Mouse (Mus musculus): ENCODE data around the gene Card9. TPM values are rescaled to one million over a fixed set of nuclear protein-coding genes. Genes with fewer than 3 reads are reported as not detected.

Gene Card9
- total RNA-seq, 1 experiment from 2014 or later: 106 TPM

DNA sequence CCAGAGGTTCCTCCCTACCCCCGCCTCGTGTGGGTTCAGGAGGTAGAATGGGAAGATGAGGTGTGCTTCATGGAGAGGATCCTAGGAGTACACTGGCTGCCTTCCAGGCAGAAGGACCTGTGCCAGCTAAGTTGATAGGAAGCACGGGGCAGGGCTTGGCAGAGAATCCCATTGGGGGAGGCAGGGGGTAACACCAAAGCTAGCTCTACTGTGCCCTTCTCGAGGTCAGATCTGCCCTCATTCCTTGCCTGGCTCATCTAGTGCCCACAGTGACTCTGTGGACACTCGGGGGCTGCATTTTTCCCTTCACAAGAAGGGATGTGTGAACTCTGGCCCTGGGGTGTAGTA lies 21.5 kb downstream of the Card9 start:
- no peak for ATAC-seq (replicated peaks; ENCODE audit: insufficient number of reproducible peaks, low FRiP score, low TSS enrichment, poor library complexity, severe bottlenecking)

DNA sequence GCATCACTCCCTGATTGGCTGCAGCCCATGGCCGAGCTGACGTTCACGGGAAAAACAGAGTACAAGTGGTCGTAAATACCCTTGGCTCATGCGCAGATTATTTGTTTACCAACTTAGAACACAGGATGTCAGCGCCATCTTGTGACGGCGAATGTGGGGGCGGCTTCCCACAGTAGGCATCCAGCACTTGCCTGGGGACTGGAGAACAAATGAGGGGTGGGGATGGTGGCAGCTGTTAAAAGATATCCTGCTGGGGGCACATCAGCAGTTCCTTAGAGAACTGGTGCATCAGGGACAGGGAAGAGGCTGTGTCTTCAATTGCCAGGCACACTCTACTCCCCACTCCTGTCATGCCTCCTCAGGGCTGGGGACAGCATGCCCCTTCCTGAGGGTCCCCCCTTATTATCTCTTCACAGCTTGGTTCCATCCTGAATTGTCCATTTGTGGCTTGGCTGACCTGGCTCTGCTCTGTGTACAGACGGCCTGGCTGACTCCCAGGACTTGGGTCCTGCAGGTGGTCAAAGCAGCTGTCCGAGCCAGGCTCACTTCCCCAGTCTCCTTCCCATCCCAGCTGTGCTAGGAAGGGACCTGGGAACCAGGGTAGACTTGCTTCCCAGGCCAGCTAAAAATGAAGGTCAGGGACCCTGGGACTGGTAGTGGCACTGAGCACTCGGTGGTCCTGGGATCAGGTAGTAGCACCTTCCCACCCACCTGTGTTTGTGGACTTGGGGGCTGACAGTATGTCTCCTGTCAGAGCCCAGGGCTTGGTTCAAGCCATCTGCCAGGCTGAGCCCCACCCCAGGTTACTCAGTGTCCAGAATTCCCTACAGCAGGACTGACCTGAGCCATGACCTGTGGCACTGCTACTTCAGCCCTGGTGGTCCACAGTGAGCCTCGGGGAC lies 22.2 kb downstream of the Card9 start:
- 0 out of 2 replicates have a peak, but pooled peaks have one; percentile 13 for ATAC-seq (replicated peaks; ENCODE audit: insufficient number of reproducible peaks, low FRiP score, low TSS enrichment, poor library complexity, severe bottlenecking)

DNA sequence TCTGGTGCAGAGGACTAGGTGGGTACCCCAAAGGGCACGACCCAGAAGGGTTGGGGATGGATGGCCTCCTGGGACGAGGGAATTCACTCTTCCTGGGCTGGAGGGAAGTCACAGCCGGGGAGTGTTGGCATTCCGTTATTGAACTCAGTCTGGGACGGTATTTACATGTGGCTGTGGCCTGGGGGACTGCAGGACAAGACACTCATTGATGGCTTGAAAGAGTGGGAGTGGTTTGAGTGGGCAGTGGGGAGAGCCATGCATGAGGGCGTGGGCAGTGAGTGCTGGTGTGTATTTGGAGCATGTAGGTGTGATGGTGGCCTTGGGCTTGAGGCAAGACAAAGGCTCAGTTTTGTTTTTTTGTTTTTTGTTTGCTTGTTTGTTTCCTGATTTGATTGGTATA lies 30.0 kb downstream of the Card9 start:
- ATAC-seq (replicated peaks; ENCODE audit: insufficient number of reproducible peaks, low FRiP score, low TSS enrichment, poor library complexity, severe bottlenecking): no peak

DNA sequence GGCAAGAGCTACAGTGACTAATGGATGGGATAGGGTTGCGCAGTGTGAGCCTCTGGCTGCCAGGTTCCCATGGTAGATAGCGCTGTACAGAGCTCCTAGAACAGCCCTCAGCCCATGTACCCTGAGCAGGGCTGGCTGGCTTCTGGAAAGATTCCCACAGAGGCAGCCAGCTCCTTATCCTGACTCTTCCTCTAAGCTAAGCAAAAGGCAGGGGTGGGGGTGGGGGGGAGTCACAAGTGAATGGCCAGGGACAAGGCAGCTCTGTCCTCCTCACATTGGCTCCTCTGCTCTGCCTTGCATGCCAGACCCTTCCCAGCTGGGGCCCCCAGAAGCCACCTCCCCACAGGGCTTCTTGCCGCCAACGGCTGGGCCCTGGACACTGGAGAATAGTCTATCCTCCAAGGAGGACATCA lies 30.7 kb downstream of the Card9 start:
- no peak for ATAC-seq (replicated peaks; ENCODE audit: insufficient number of reproducible peaks, low FRiP score, low TSS enrichment, poor library complexity, severe bottlenecking)

DNA sequence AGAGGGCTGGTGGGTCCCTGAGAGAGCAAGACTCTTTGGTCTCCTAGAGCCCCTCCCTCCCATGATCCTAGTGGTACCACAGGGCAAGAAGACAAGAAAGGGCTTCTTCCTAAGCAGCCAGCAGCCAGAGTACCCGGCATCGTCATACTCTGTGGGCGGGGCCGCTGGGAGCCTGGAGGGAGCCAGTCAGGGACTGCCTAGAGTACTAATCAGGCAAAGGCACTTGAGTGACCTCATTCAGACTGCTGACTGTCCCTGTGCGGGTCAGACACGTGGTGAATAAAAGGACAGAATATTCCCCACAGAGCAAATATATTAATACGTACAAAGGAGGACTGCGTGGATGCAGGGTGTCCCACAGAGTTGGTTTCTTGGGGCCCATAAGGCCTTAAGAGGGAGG lies 31.3 kb downstream of the Card9 start:
- no peak for ATAC-seq (replicated peaks; ENCODE audit: insufficient number of reproducible peaks, low FRiP score, low TSS enrichment, poor library complexity, severe bottlenecking)

DNA sequence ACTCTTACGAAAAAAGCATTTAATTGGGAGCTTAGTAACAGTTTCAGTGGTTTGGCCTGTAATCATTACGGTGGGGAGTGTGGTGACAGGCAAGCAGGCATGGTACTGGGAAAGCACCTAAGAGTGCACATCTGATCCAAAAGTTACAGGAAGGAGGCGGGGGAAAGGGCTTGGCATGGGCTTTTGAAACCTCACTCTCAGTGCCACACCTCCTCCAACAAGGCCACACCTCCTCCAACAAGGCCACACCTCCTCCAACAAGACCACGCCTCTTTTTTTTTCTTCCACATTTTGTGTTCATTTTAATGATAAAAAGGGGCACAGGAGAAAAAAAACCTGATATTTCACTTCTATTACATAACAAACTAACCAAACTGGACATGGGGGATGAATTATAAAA lies 32.9 kb downstream of the Card9 start:
- ATAC-seq (replicated peaks; ENCODE audit: insufficient number of reproducible peaks, low FRiP score, low TSS enrichment, poor library complexity, severe bottlenecking): no peak

DNA sequence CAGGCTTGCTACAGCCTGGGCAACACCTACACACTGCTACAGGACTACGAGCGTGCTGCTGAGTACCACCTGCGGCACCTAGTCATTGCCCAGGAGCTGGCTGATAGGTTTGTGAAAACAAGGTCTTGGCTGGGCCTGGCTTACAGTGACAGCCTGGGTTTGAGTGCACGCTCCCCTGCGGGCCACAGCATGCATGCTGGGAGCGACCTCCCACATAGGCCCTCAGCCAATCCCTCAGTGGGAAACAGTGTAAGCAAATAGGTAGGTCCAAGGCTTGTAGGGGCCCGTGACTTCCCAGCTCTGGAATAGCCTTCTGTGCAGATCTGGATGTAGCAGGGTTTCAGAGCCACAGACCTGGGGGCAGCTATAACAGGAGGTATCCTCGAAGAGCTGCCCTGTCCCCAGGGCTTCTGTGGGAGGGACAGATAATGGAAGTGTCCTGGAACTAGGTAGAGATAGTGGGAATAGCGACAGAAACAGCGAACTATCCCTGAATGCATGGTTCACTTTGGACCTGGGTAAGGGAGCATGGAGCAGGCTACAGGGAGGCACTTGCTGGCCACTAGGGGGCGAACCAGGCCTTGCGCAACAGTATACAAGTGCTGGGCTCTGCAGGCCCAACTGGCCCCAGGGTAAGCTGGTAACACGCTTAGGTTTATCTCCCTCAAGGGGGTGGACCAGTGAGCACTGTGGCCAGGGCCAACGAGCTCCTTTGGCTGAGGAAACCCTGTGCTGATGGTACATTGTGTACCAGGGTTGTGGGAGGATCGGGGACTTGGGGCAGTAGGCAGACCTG lies 35.1 kb downstream of the Card9 start:
- peak; percentile 68 for ATAC-seq (replicated peaks; ENCODE audit: insufficient number of reproducible peaks, low FRiP score, low TSS enrichment, poor library complexity, severe bottlenecking)

DNA sequence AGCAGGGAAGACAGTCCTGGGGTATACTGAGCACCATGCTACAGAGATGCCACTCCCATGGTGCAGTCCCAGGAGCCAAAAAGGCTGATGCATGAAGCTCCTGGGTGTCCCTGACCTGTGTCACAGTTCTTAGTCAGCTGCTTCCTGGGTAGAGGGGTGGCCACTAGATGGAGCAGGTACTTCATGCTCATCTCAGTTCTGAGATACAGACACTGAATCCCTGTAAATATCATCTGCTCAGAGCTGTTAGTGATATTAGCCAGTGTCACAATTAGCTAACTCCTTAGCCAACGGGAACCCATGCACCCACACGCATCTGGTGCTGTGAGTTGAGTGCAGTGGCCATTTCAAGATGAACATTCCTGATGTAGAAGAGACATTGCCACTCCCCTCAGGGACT lies 35.8 kb downstream of the Card9 start:
- ATAC-seq (replicated peaks; ENCODE audit: insufficient number of reproducible peaks, low FRiP score, low TSS enrichment, poor library complexity, severe bottlenecking): no peak

DNA sequence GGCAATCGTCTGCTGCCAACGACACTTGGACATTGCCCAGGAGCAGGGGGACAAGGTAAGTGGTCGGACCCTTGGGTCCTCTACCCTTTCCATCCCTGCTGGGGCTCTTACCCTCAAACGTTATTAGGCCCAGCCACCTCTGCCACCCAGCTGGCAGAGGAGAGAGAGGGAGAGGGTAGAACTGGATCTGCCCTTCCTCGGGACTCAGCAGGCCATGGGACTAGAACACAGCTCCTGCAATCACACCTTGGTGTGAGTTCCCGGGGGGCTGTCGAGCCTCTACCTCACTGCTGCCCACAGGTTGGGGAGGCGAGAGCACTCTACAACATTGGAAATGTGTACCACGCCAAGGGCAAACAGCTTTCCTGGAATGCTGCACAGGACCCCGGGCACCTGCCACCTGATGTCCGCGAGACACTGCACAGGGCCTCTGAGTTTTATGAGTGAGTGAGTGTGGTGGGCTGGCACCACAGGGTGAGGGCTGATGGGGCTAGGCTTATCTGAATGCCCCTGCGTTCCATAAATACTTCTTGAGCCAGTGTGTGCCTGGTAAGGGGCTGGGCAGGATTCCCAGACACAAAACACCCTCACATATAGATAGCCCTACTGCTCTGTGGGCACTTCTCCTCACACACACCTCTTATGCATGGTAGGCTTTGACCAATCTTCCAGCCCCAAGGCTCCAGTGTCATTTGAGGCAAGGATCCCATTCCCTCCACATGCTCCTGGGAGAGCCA lies 37.0 kb downstream of the Card9 start:
- ATAC-seq (replicated peaks; ENCODE audit: insufficient number of reproducible peaks, low FRiP score, low TSS enrichment, poor library complexity, severe bottlenecking): no peak

DNA sequence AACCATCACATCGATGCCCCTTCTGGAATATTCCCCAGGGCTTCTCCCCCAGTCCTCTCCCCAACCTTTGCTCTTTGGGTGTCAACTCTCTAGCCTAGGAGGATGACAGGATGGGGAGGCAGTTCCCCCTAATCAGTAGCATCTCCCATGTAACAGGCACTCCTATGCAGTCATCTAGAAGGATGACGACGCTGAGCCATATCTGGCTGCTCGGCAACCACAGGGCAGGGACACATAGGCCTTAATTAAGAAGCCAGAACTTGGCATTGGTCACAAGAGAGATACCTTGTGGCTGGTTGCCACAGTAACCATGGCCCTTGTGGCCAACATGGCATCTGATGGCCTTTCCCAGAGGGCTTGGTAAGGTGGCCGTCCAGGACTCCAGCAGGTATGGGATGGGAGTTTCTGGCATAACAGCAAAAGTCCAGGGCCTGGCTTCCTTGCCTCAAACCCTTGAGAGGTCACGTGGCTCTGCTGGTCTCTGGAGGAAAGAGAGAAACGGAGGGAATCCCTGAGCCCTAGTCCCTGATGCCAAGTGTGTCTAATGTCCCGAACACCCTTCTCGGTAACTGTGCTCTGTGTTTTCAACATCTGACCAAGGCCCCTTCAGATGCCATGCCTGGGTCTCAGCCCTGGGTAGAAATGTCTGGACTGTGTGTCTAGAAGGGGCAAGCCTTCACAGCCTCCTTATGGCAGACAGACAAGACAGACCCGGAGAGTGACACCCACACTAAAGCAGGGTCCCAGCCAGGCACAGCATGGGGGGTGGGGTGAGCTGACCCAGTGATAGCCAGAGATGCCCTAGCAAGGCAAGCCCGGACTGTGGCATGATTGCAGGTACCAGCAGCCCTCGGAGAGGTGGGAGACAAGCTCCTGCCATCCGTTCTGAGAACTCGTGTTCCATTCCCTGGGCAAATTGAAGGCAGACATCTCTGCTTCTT lies 40.2 kb downstream of the Card9 start:
- ATAC-seq (replicated peaks; ENCODE audit: insufficient number of reproducible peaks, low FRiP score, low TSS enrichment, poor library complexity, severe bottlenecking): no peak

DNA sequence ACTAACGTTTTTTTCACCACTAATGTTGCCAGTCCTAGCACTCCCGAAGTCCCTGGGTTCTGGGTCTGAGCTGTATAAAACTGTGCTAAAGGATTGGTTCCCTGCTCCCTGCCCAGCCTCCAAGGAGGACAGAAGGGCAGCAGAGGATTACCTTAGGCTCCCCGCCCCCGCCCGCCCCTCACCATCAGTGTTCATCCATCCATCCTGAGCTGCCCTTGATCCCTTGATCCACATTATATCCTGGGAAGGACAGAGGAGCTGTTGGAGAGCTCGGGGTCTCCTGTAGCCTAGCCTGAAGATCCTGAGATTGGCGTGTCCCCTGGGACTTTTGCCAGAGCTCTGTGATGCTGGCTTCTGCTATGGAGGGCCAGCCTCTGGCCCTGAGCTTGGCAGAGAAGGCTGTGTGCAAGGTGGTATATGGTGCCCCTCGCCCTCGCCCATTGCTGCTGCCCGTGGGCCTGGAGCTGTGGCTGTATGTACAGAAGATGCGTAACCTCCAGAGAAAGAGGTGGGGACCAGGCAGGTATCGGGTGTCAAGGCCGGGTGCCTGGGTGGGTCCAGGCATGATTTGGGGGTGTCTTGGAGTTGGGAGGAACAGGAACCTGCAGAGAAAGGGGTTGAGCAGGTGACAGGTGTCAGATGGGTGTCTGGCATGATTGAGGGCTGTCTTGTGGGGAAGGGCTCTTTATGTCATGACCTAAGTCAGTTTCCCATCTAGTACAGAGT lies 41.0 kb downstream of the Card9 start:
- ATAC-seq (replicated peaks; ENCODE audit: insufficient number of reproducible peaks, low FRiP score, low TSS enrichment, poor library complexity, severe bottlenecking): no peak

DNA sequence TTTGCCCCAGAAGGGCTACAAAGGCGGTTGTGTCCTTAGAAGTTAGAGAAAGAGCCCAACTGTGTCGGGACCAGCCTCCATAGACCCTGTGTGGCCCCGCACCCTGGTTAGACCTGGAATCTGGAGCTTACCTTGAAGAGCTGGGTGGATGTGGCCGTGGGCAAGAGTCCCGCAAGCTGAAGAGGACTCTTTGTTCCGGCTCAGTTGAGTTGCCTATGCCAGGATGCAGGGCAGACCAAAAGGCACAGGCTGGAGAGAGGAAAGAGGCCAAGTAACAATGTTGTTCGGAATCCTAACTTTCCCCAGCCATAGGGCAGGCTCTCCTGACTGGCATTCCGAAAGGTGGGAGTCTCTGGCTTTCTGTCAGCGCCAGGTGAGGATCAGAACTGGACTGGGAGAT lies 41.6 kb downstream of the Card9 start:
- ATAC-seq (replicated peaks; ENCODE audit: insufficient number of reproducible peaks, low FRiP score, low TSS enrichment, poor library complexity, severe bottlenecking): no peak

DNA sequence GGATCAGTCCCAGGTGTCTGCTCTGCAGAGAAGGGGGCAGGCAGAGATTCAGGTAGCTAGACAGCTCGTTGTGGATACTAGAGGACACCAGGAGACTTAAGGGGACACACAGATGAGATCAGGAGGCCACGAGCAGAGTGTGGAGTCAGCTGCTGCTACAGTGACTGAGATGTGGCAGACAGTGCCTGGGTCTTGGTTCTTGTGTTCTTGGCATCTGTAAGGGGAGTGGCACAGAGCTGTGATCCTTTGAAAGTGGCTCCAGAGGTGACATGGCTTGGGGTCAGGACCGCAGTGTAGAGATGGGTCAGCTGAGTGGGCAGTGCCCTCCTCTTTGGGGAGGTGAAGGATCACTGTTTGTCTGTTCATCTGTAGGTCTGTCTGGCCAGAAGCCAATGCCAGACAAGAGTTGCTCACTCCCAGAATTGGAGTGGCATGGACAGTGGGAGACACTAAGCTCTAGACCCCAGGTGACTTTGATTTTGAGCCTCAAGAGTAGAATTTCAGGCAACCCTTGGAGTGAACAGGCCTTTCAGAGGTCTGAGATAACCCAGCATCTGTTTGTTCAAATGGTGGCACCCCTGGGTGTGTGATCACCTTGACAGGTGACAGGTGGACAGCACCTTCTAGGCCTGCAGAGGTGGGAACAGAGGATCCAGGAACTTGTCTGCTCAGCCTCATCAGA lies 42.6 kb downstream of the Card9 start:
- ATAC-seq (replicated peaks; ENCODE audit: insufficient number of reproducible peaks, low FRiP score, low TSS enrichment, poor library complexity, severe bottlenecking): no peak

DNA sequence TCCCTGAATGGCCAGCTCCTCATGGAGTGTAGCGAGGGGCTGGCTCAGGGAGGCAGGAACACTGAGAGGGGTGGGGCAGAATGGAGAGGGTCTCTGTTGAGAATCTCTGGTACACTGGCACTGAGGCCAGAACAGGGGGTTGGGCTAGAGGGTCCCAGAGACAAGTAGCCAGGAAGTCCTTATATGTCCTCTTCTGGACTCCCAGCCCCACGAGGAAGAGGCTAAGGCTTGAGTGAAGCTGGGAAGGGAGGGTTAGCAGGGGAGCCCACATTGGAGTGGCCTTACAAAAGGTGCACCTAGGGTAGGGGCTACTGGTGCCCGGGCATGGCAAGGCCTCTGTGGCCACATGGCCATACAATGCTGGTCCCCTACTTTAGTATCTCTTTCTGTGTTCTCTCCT lies 43.3 kb downstream of the Card9 start:
- no peak for ATAC-seq (replicated peaks; ENCODE audit: insufficient number of reproducible peaks, low FRiP score, low TSS enrichment, poor library complexity, severe bottlenecking)

DNA sequence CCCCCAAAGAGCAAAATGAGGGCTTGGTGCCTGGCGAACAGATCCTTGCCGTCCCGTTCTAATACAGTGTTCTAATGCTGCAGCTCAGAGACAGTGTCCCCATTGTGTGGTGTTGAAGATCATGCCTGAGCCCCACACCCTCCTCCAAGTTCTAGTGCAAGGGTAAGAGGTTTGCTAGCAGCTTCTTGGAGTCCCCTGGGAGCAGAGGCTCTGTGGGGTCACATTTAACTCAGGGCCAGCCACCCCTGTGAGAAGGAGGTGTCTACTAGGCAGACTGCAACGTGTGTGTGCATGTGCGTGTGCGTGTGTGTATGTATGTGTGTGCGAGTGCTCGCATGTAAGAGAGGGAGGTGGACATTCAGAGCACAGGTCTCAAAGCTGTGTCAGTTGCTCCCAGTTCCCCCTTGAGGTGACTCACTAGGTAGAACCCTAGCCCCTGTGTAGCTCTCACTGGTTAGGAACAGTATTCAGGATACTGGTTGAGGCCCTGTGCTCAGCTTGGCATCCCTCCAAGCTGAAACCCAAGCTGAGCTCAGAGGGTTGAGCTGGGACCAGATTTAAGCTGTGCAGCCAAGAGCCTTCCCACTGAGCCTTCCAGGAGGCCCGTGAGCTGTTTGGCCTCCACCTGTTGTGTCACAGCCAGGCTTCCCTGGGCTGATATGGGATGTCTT lies 44.0 kb downstream of the Card9 start:
- ATAC-seq (replicated peaks; ENCODE audit: insufficient number of reproducible peaks, low FRiP score, low TSS enrichment, poor library complexity, severe bottlenecking): no peak

DNA sequence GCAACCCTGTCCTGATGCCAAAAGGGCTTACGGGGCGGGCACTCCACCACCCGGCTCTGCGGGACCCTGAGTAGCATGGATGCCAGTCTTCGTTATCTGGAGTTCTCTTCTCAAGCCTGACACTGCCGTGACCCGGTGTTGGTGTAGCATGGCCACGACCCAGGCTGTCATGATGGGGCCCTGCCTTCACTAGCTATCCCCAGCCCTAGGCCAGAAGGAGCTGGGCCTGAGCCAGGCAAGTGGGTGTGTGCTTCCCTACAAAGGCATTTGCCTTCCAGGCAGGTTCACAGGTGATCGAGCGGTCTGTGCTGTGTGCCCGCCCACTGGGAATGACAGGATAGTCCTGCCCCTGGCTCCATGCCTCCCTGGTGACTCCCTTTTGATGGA lies 44.8 kb downstream of the Card9 start:
- ATAC-seq (replicated peaks; ENCODE audit: insufficient number of reproducible peaks, low FRiP score, low TSS enrichment, poor library complexity, severe bottlenecking): no peak
